Mouse (Mus musculus) intestine, embryonic 16.5 days (tissue): ENCODE data around the gene Ggct. TPM values are rescaled to one million over a fixed set of nuclear protein-coding genes. Genes with fewer than 3 reads are reported as not detected.

Experiments used
- ATAC-seq: fragments of 200-750 bp; cut with Nextera tagmentation; 2 replicates; pipeline ENCODE4 v1.8.0; 2017; ENCODE audit warnings: moderate TSS enrichment, moderate library complexity
- H3K27ac ChIP-seq: fragments of 300-500 bp; sonication (generic); 2 replicates; pipeline ENCODE4 v1.5.1; 2014; ENCODE audit warnings: mild to moderate bottlenecking, low read length
- H3K27me3 ChIP-seq: fragments of 300-500 bp; sonication (generic); replicated peaks from 2 replicates; pipeline ENCODE4 v1.6.1; 2014; ENCODE audit warnings: low read length, control low read depth, mixed read lengths; ENCODE audit not compliant: control insufficient read depth, insufficient read depth
- H3K36me3 ChIP-seq: fragments of 300-500 bp; sonication (generic); 2 replicates; pipeline ENCODE4 v1.6.1; 2014; ENCODE audit warnings: low read length, control low read depth; ENCODE audit not compliant: control insufficient read depth, insufficient read depth
- H3K4me1 ChIP-seq: fragments of 300-500 bp; sonication (generic); 2 replicates; pipeline ENCODE4 v1.6.1; 2014; ENCODE audit warnings: low read length, control low read depth, mixed read lengths; ENCODE audit not compliant: control insufficient read depth, insufficient read depth
- H3K4me2 ChIP-seq: fragments of 300-500 bp; sonication (generic); 2 replicates; pipeline ENCODE4 v1.6.1; 2014; ENCODE audit warnings: low read depth, low read length, control low read depth
- H3K4me3 ChIP-seq: fragments of 300-500 bp; sonication (generic); 2 replicates; pipeline ENCODE4 v1.5.1; 2014; ENCODE audit warnings: mild to moderate bottlenecking, low read length
- H3K9ac ChIP-seq: fragments of 300-500 bp; sonication (generic); 2 replicates; pipeline ENCODE4 v1.6.1; 2014; ENCODE audit warnings: low read depth, low read length
- H3K9me3 ChIP-seq: fragments of 300-500 bp; sonication (generic); 2 replicates; pipeline ENCODE4 v1.6.1; 2016; ENCODE audit warnings: low read length, control low read depth; ENCODE audit not compliant: control insufficient read depth
- WGBS: fragments of 180-500 bp; shearing (Covaris S2); extraction: QIAGEN DNeasy Blood & Tissue Kit; methylation state at CpG from one replicate; pipeline ENCODE4 v1.1.7; 2014; 5-methylcytosine and 5-hydroxymethylcytosine counted together
- polyA plus RNA-seq: library from polyadenylated mRNA; unstranded; fragments of >200 nt; fragmentation: Nextera tagmentation; extraction: Ambion mirVana; gene quantifications from 2 replicates; pipeline ENCODE4 v1.2.1, GENCODE M21; 2015

Ggct gene
- polyA plus RNA-seq, 1 experiment from 2014 or later: 13.2 TPM

- H3K36me3 ChIP-seq: no peaks in the 10 kb centered on the region
- WGBS: 68% methylated on average over 4 of the region's 4 CpGs
- ATAC-seq: no peak
- H3K4me3 ChIP-seq: no peak overlapping the region
- H3K27me3 ChIP-seq: no peaks in the 10 kb centered on the region
- H3K27ac ChIP-seq: no peak overlapping the region
- H3K9ac ChIP-seq: no peak overlapping the region
- H3K4me2 ChIP-seq: no peak overlapping the region
- H3K9me3 ChIP-seq: no peaks in the 10 kb centered on the region
- no peaks in the 10 kb centered on the region for H3K4me1 ChIP-seq
These were observed 8.6 kb upstream of the Ggct start for GRCm38 (mm10) chr6:55001320-55001719.

- Histone ChIP-seq H3K27me3 (no peaks in the 10 kb centered on the region), H3K27ac (no peak overlapping the region), H3K36me3 (no peaks in the 10 kb centered on the region), H3K9me3 (no peaks in the 10 kb centered on the region), H3K9ac (no peak overlapping the region), H3K4me1 (no peaks in the 10 kb centered on the region; the same call in 1 of the 2 replicates), H3K4me3 (no peak overlapping the region), H3K4me2 (no peak overlapping the region)
- 77% methylated on average over 6 of the region's 6 CpGs for WGBS
- ATAC-seq: no peak
These were observed 5.0 kb upstream of the Ggct start for GRCm38 (mm10) chr6:54997726-54998125.

GRCm38 (mm10) chr6:54996361-54996760, 3.6 kb upstream of the Ggct start:
- H3K36me3 ChIP-seq: no peaks in the 10 kb centered on the region
- H3K4me2 ChIP-seq: no peak overlapping the region
- no peak overlapping the region for H3K9ac ChIP-seq
- H3K9me3 ChIP-seq: no peaks in the 10 kb centered on the region
- 87% methylated on average over 3 of the region's 3 CpGs for WGBS
- no peak overlapping the region for H3K27ac ChIP-seq
- H3K4me3 ChIP-seq: no peak overlapping the region
- H3K4me1 ChIP-seq: peaks cover 2% of the 10 kb centered on the region; the same call in 1 of the 2 replicates
- ATAC-seq: no peak
- no peaks in the 10 kb centered on the region; the same call in 1 of the 2 replicates for H3K27me3 ChIP-seq

- H3K27me3 ChIP-seq: no peaks in the 10 kb centered on the region; the same call in 1 of the 2 replicates
- no peaks in the 10 kb centered on the region for H3K36me3 ChIP-seq
- H3K27ac ChIP-seq: no peak overlapping the region
- peak overlapping the region; percentile 96 for H3K4me2 ChIP-seq
- H3K9ac ChIP-seq: peak overlapping the region; percentile 70
- peak overlapping the region; percentile 62 for H3K4me3 ChIP-seq
- H3K9me3 ChIP-seq: no peaks in the 10 kb centered on the region
- no peak; the same call in 1 of the 2 replicates for ATAC-seq
- 4% methylated on average over 7 of the region's 7 CpGs for WGBS
- peaks cover 2% of the 10 kb centered on the region; the same call in 1 of the 2 replicates for H3K4me1 ChIP-seq
These were observed 609 bp downstream of the Ggct start for GRCm38 (mm10) chr6:54992141-54992540.

GRCm38 (mm10) chr6:54991189-54991588, 1.6 kb downstream of the Ggct start:
- Histone ChIP-seq H3K27ac (no peak overlapping the region), H3K9me3 (no peaks in the 10 kb centered on the region), H3K9ac (no peak overlapping the region), H3K27me3 (no peaks in the 10 kb centered on the region; the same call in 1 of the 2 replicates), H3K36me3 (no peaks in the 10 kb centered on the region), H3K4me1 (peaks cover 2% of the 10 kb centered on the region; the same call in 1 of the 2 replicates), H3K4me3 (no peak overlapping the region), H3K4me2 (peak overlapping the region; percentile 96; the same call in 1 of the 2 replicates)
- 62% methylated on average over 2 of the region's 2 CpGs for WGBS
- no peak for ATAC-seq

GRCm38 (mm10) chr6:54988141-54988540, 4.6 kb downstream of the Ggct start:
- WGBS: 88% methylated on average over 6 of the region's 6 CpGs
- Histone ChIP-seq H3K9ac (no peak overlapping the region), H3K9me3 (no peaks in the 10 kb centered on the region), H3K4me2 (no peak overlapping the region), H3K36me3 (no peaks in the 10 kb centered on the region), H3K27ac (no peak overlapping the region), H3K27me3 (no peaks in the 10 kb centered on the region; the same call in 1 of the 2 replicates), H3K4me3 (no peak overlapping the region), H3K4me1 (peaks cover 2% of the 10 kb centered on the region; the same call in 1 of the 2 replicates)
- ATAC-seq: no peak

GRCm38 (mm10) chr6:54984096-54984495, 8.7 kb downstream of the Ggct start:
- Histone ChIP-seq H3K27ac (no peak overlapping the region), H3K9me3 (no peaks in the 10 kb centered on the region), H3K27me3 (no peaks in the 10 kb centered on the region), H3K36me3 (no peaks in the 10 kb centered on the region), H3K9ac (no peak overlapping the region), H3K4me2 (no peak overlapping the region), H3K4me3 (no peak overlapping the region), H3K4me1 (no peaks in the 10 kb centered on the region)
- WGBS: 95% methylated on average over 8 of the region's 8 CpGs
- no peak for ATAC-seq

- Histone ChIP-seq H3K9ac (no peak overlapping the region), H3K36me3 (no peaks in the 10 kb centered on the region), H3K4me2 (no peak overlapping the region), H3K4me1 (no peaks in the 10 kb centered on the region), H3K27ac (no peak overlapping the region), H3K9me3 (no peaks in the 10 kb centered on the region), H3K27me3 (no peaks in the 10 kb centered on the region), H3K4me3 (no peak overlapping the region)
- no peak for ATAC-seq
- 94% methylated on average over 4 of the region's 4 CpGs for WGBS
These were observed 9.2 kb downstream of the Ggct start for GRCm38 (mm10) chr6:54983526-54984050.

GRCm38 (mm10) chr6:54979426-54979825, 13.3 kb downstream of the Ggct start:
- ATAC-seq: no peak
- Histone ChIP-seq H3K4me2 (no peak overlapping the region), H3K4me3 (no peak overlapping the region), H3K4me1 (no peaks in the 10 kb centered on the region), H3K27ac (no peak overlapping the region), H3K27me3 (no peaks in the 10 kb centered on the region), H3K9me3 (no peaks in the 10 kb centered on the region), H3K9ac (no peak overlapping the region), H3K36me3 (no peaks in the 10 kb centered on the region)
- WGBS: 93% methylated on average over 6 of the region's 6 CpGs

GRCm38 (mm10) chr6:54975616-54976015, 17.1 kb downstream of the Ggct start:
- 68% methylated on average over 1 of the region's 1 CpGs for WGBS
- Histone ChIP-seq H3K27me3 (no peaks in the 10 kb centered on the region; the same call in 1 of the 2 replicates), H3K4me1 (no peaks in the 10 kb centered on the region; the same call in 1 of the 2 replicates), H3K27ac (no peak overlapping the region), H3K9me3 (no peaks in the 10 kb centered on the region), H3K9ac (no peak overlapping the region), H3K36me3 (no peaks in the 10 kb centered on the region), H3K4me2 (no peak overlapping the region), H3K4me3 (no peak overlapping the region)
- ATAC-seq: no peak
